Mouse (Mus musculus) left cerebral cortex, postnatal 14 days (tissue): ENCODE data around the gene Gm5901. TPM values are rescaled to one million over a fixed set of nuclear protein-coding genes. Genes with fewer than 3 reads are reported as not detected.
A peak's percentile ranks its signal among the peaks of the same experiment; 100 is the strongest.
"Not testable (repeated sequence)": the region's sequence is repeated elsewhere in the genome, so short reads cannot be mapped to it uniquely, and the experiment has no call there.

Source experiments
- DNase-seq, 2 experiments: peaks; one replicate each; pipeline ENCODE4 v3.0.0; 2021 to 2022; ENCODE audit warnings: low spot score in 2 of 2, mixed read lengths in 1 of 2
- intact Hi-C: fragments of 180-260 bp; cut with DNase I; formaldehyde crosslinking; loops from one replicate; pipeline ENCODE4 v1.15.1; 2025
- long read RNA-seq, 2 experiments: library from polyadenylated mRNA; stranded (forward); transcript quantifications; one replicate each; pipeline ENCODE4 v2.0.0; 2021
- total RNA-seq, 2 experiments: library from RNA; stranded (reverse); gene quantifications; 2 replicates each; pipeline ENCODE4 v1.2.3; 2021

Gm5901 gene
- total RNA-seq = not detected
- long read RNA-seq, experiment 1 = 0 reads
- long read RNA-seq, experiment 2 = 0 reads

GRCm38 (mm10) chr7:105374866-105375265 is at the start of gene Gm5901:
Gm5901 (plus strand) TSS chr7:105375038.
- no peak for DNase-seq
- intact Hi-C loops = no loop called here

- intact Hi-C loops = no loop called here
- no peak for DNase-seq
Observed at GRCm38 (mm10) chr7:105325302-105325701, 49.5 kb upstream of the Gm5901 start.

GRCm38 (mm10) chr7:105334004-105334403 is 40.8 kb upstream of the Gm5901 start, which contains the start of gene Olfr690:
Olfr690 (minus strand) TSS chr7:105334104.
- intact Hi-C loops = no loop called here
- DNase-seq = no peak

- intact Hi-C loops = no loop called here
- DNase-seq = no peak
Observed at GRCm38 (mm10) chr7:105342170-105342569, 32.7 kb upstream of the Gm5901 start, which contains the start of gene Olfr691. Olfr691 (minus strand) TSS chr7:105342270.

GRCm38 (mm10) chr7:105342752-105343151 is 32.1 kb upstream of the Gm5901 start:
- DNase-seq = no peak
- intact Hi-C loops = no loop called here

- DNase-seq, intact Hi-C loops: not testable (repeated sequence)
Observed at GRCm38 (mm10) chr7:105356064-105356463, 18.8 kb upstream of the Gm5901 start.

- intact Hi-C loops = not testable (repeated sequence)
Observed at GRCm38 (mm10) chr7:105356487-105356886, 18.4 kb upstream of the Gm5901 start.

GRCm38 (mm10) chr7:105361713-105362112 is 13.1 kb upstream of the Gm5901 start:
- intact Hi-C loops = no loop called here
- no peak for DNase-seq

More at GRCm38 (mm10) chr7:105356487-105356886, 18.4 kb upstream of the Gm5901 start:
- not testable (repeated sequence) for DNase-seq

GRCm38 (mm10) chr7:105367268-105367667 is 7.6 kb upstream of the Gm5901 start:
- DNase-seq = no peak

GRCm38 (mm10) chr7:105367930-105368329 is 6.9 kb upstream of the Gm5901 start, which contains the start of gene Olfr692:
Olfr692 (plus strand) TSS chr7:105368230.
- intact Hi-C loops = no loop called here
- no peak for DNase-seq

More at GRCm38 (mm10) chr7:105367268-105367667, 7.6 kb upstream of the Gm5901 start:
- intact Hi-C loops = no loop called here

GRCm38 (mm10) chr7:105368521-105368920 is 6.3 kb upstream of the Gm5901 start:
- intact Hi-C loops = no loop called here
- no peak for DNase-seq

- intact Hi-C loops = no loop called here
- DNase-seq = no peak
Observed at GRCm38 (mm10) chr7:105372912-105373311, 1.9 kb upstream of the Gm5901 start.

- intact Hi-C loops = no loop called here
- DNase-seq = no peak
Observed at GRCm38 (mm10) chr7:105373509-105373908, 1.3 kb upstream of the Gm5901 start.

GRCm38 (mm10) chr7:105373976-105374375 is 862 bp upstream of the Gm5901 start:
- intact Hi-C loops = no loop called here
- peak in 1 of 2 experiments; percentile 18 for DNase-seq

- intact Hi-C loops = no loop called here
- no peak for DNase-seq
Observed at GRCm38 (mm10) chr7:105380329-105380728, 5.5 kb downstream of the Gm5901 start.

- intact Hi-C loops = no loop called here
- no peak for DNase-seq
Observed at GRCm38 (mm10) chr7:105387696-105388095, 12.9 kb downstream of the Gm5901 start.

- DNase-seq = no peak
- intact Hi-C loops = no loop called here
Observed at GRCm38 (mm10) chr7:105390236-105390635, 15.4 kb downstream of the Gm5901 start.

- DNase-seq = no peak
- intact Hi-C loops = no loop called here
Observed at GRCm38 (mm10) chr7:105394606-105395005, 19.8 kb downstream of the Gm5901 start.

GRCm38 (mm10) chr7:105395131-105395820 is 20.4 kb downstream of the Gm5901 start:
- intact Hi-C loops = no loop called here
- DNase-seq = no peak

GRCm38 (mm10) chr7:105396126-105396525 is 21.3 kb downstream of the Gm5901 start:
- intact Hi-C loops = no loop called here
- DNase-seq = no peak
